Mouse (Mus musculus): ENCODE measurements around the gene Gm10799.

GRCm38 (mm10) chr2:104038236-104038635, 30.1 kb downstream of the Gm10799 start:
- no peak for TF ChIP-seq CTCF (IDR thresholded peaks at IDR 0.05)
- no peak for TF ChIP-seq POLR2A (IDR thresholded peaks at IDR 0.05; ENCODE audit: insufficient read depth, low read depth, low read length)
